Mouse (Mus musculus) midbrain, postnatal 0 days (tissue): ENCODE measurements around the gene Cntn3. TPM values are rescaled to one million over a fixed set of nuclear protein-coding genes. Genes with fewer than 3 reads are reported as not detected.

Experiments used
- ATAC-seq: fragments of 200-750 bp; cut with Nextera tagmentation; 2 replicates; pipeline ENCODE4 v1.8.0; 2017; ENCODE audit warnings: moderate number of reproducible peaks, mild to moderate bottlenecking, moderate TSS enrichment, moderate library complexity; ENCODE audit not compliant: low FRiP score
- DNase-seq: peaks from one replicate; pipeline ENCODE4 v3.0.0-alpha.2; 2015; ENCODE audit warnings: low spot score
- H3K27ac ChIP-seq: fragments of 300-500 bp; sonication (generic); 2 replicates; pipeline ENCODE4 v1.5.1; 2014; ENCODE audit warnings: low read depth, mild to moderate bottlenecking, low read length, mixed read lengths
- H3K27me3 ChIP-seq: fragments of 300-500 bp; sonication (generic); 2 replicates; pipeline ENCODE4 v1.6.1; 2014; ENCODE audit warnings: low read length, control low read depth, mixed read lengths; ENCODE audit not compliant: insufficient read depth
- H3K36me3 ChIP-seq: fragments of 300-500 bp; sonication (generic); 2 replicates; pipeline ENCODE4 v1.6.1; 2014; ENCODE audit warnings: low read length, control low read depth, mixed read lengths; ENCODE audit not compliant: insufficient read depth
- H3K4me1 ChIP-seq: fragments of 300-500 bp; sonication (generic); 2 replicates; pipeline ENCODE4 v1.6.1; 2014; ENCODE audit warnings: mild to moderate bottlenecking, control low read depth, antibody characterized with exemption, low read length, mixed read lengths; ENCODE audit not compliant: insufficient read depth
- H3K4me2 ChIP-seq: fragments of 300-500 bp; sonication (generic); 2 replicates; pipeline ENCODE4 v1.6.1; 2014; ENCODE audit warnings: low read depth, mild to moderate bottlenecking, low read length, mixed read lengths; ENCODE audit not compliant: poor library complexity, severe bottlenecking
- H3K4me3 ChIP-seq: fragments of 300-500 bp; sonication (generic); 2 replicates; pipeline ENCODE4 v1.5.1; 2014; ENCODE audit warnings: low read depth, mild to moderate bottlenecking, low read length, moderate library complexity
- H3K9ac ChIP-seq: fragments of 300-500 bp; sonication (generic); replicated peaks from 2 replicates; pipeline ENCODE4 v1.6.1; 2014; ENCODE audit warnings: mild to moderate bottlenecking, low read length, moderate library complexity, mixed read lengths; ENCODE audit not compliant: poor library complexity, severe bottlenecking
- H3K9me3 ChIP-seq: fragments of 300-500 bp; sonication (generic); 2 replicates; pipeline ENCODE4 v1.6.1; 2016; ENCODE audit warnings: low read length, control low read depth
- CTCF ChIP-seq: IDR thresholded peaks from 2 replicates; pipeline ENCODE4 v1.5.1; 2016; ENCODE audit warnings: antibody characterized with exemption, mild to moderate bottlenecking
- WGBS: fragments of 180-500 bp; shearing (Covaris S2); extraction: QIAGEN DNeasy Blood & Tissue Kit; methylation state at CpG from one replicate; pipeline ENCODE4 v1.1.7; 2014; 5-methylcytosine and 5-hydroxymethylcytosine counted together
- polyA plus RNA-seq: library from polyadenylated mRNA; unstranded; fragments of >200 nt; fragmentation: Nextera tagmentation; extraction: Ambion mirVana; gene quantifications from 2 replicates; pipeline ENCODE4 v1.2.1, GENCODE M21; 2015
- total RNA-seq: library from RNA; depleted of rRNA; stranded (reverse); fragments of >200 nt; gene quantifications from 2 replicates; pipeline ENCODE4 v1.2.3, GENCODE M21; 2014

The Cntn3 gene
- total and polyA plus RNA-seq, 2 experiments from 2014 or later: 3.0 to 8.8 TPM

GRCm38 (mm10) chr6:102556497-102556896 is 16.4 kb downstream of the Cntn3 start:
- no peak for TF ChIP-seq CTCF
- H3K36me3 ChIP-seq: no peaks in the 10 kb centered on the region
- H3K9me3 ChIP-seq: no peaks in the 10 kb centered on the region
- H3K4me1 ChIP-seq: no peaks in the 10 kb centered on the region
- no peak overlapping the region for H3K27ac ChIP-seq
- no peak overlapping the region for H3K4me2 ChIP-seq
- H3K4me3 ChIP-seq: no peak overlapping the region
- WGBS: 70% methylated on average over 3 of the region's 3 CpGs
- ATAC-seq (no peak), DNase-seq (no peak)
- H3K27me3 ChIP-seq: no peaks in the 10 kb centered on the region
- no peak overlapping the region for H3K9ac ChIP-seq

- H3K27ac ChIP-seq: no peak overlapping the region
- H3K4me1 ChIP-seq: no peaks in the 10 kb centered on the region
- no peak overlapping the region for H3K4me3 ChIP-seq
- H3K4me2 ChIP-seq: no peak overlapping the region
- ATAC-seq (no peak), DNase-seq (no peak)
- H3K9ac ChIP-seq: no peak overlapping the region
- no peak for TF ChIP-seq CTCF
- H3K27me3 ChIP-seq: no peaks in the 10 kb centered on the region
- no peaks in the 10 kb centered on the region for H3K36me3 ChIP-seq
- no peaks in the 10 kb centered on the region for H3K9me3 ChIP-seq
- WGBS: 90% methylated on average over 4 of the region's 4 CpGs
These were observed 17.0 kb downstream of the Cntn3 start for GRCm38 (mm10) chr6:102555814-102556437.

GRCm38 (mm10) chr6:102555067-102555657 is 17.7 kb downstream of the Cntn3 start:
- ATAC-seq: no peak
- Histone ChIP-seq H3K27me3 (no peaks in the 10 kb centered on the region), H3K9ac (no peak overlapping the region), H3K4me3 (no peak overlapping the region), H3K36me3 (no peaks in the 10 kb centered on the region), H3K4me2 (no peak overlapping the region), H3K4me1 (no peaks in the 10 kb centered on the region), H3K9me3 (no peaks in the 10 kb centered on the region), H3K27ac (no peak overlapping the region)
- WGBS: 84% methylated on average over 3 of the region's 3 CpGs
- TF ChIP-seq CTCF: no peak
- DNase-seq: no peak

- ATAC-seq (no peak), DNase-seq (no peak)
- Histone ChIP-seq H3K36me3 (no peaks in the 10 kb centered on the region), H3K4me1 (0 out of 2 replicates have a peak, but pooled peaks cover 4% of the 10 kb centered on the region), H3K9ac (no peak overlapping the region), H3K4me2 (no peak overlapping the region), H3K27ac (no peak overlapping the region), H3K4me3 (no peak overlapping the region), H3K27me3 (no peaks in the 10 kb centered on the region), H3K9me3 (no peaks in the 10 kb centered on the region)
- WGBS: 86% methylated on average over 7 of the region's 7 CpGs
- no peak for TF ChIP-seq CTCF
These were observed 31.1 kb downstream of the Cntn3 start for GRCm38 (mm10) chr6:102541633-102542412.

- H3K9me3 ChIP-seq: no peaks in the 10 kb centered on the region
- DNase-seq (no peak), ATAC-seq (no peak)
- WGBS: 85% methylated on average over 4 of the region's 4 CpGs
- no peak overlapping the region for H3K4me3 ChIP-seq
- H3K4me2 ChIP-seq: no peak overlapping the region
- no peak overlapping the region for H3K27ac ChIP-seq
- no peaks in the 10 kb centered on the region for H3K4me1 ChIP-seq
- TF ChIP-seq CTCF: no peak
- H3K9ac ChIP-seq: no peak overlapping the region
- no peaks in the 10 kb centered on the region for H3K36me3 ChIP-seq
- no peaks in the 10 kb centered on the region for H3K27me3 ChIP-seq
These were observed 37.3 kb downstream of the Cntn3 start for GRCm38 (mm10) chr6:102535599-102535998.

- WGBS: 84% methylated on average over 2 of the region's 2 CpGs
- H3K27me3 ChIP-seq: no peaks in the 10 kb centered on the region
- ATAC-seq: no peak
These were observed 49.9 kb downstream of the Cntn3 start for GRCm38 (mm10) chr6:102523037-102523436.

More at GRCm38 (mm10) chr6:102523037-102523436, 49.9 kb downstream of the Cntn3 start:
- Histone ChIP-seq H3K9me3 (no peaks in the 10 kb centered on the region), H3K4me1 (no peaks in the 10 kb centered on the region), H3K9ac (no peak overlapping the region), H3K27ac (no peak overlapping the region), H3K4me2 (no peak overlapping the region), H3K4me3 (no peak overlapping the region), H3K36me3 (no peaks in the 10 kb centered on the region)
- TF ChIP-seq CTCF: no peak
- no peak for DNase-seq
